Mouse (Mus musculus) intestine, embryonic 14.5 days (tissue): ENCODE measurements around the gene Ppp1r3c. TPM values are rescaled to one million over a fixed set of nuclear protein-coding genes. Genes with fewer than 3 reads are reported as not detected.

Experiments
- ATAC-seq: fragments of 200-750 bp; cut with Nextera tagmentation; replicated peaks from 2 replicates; pipeline ENCODE4 v1.8.0; 2017; ENCODE audit warnings: low read depth, moderate number of reproducible peaks, moderate TSS enrichment, moderate library complexity; ENCODE audit not compliant: low FRiP score, low TSS enrichment
- DNase-seq: peaks from one replicate; pipeline ENCODE4 v3.0.0-alpha.2; 2018; ENCODE audit warnings: low spot score
- H3K27ac ChIP-seq: fragments of 300-500 bp; sonication (generic); 2 replicates; pipeline ENCODE4 v1.5.1; 2014; ENCODE audit warnings: low read depth, mild to moderate bottlenecking, control low read depth
- H3K27me3 ChIP-seq: fragments of 300-500 bp; sonication (generic); replicated peaks from 2 replicates; pipeline ENCODE4 v1.6.1; 2014; ENCODE audit warnings: low read length, control low read depth; ENCODE audit not compliant: control insufficient read depth, insufficient read depth
- H3K36me3 ChIP-seq: fragments of 300-500 bp; sonication (generic); 2 replicates; pipeline ENCODE4 v1.6.1; 2014; ENCODE audit warnings: low read length, control low read depth; ENCODE audit not compliant: control insufficient read depth, insufficient read depth
- H3K4me1 ChIP-seq: fragments of 300-500 bp; sonication (generic); replicated peaks from 2 replicates; pipeline ENCODE4 v1.6.1; 2014; ENCODE audit warnings: low read length, control low read depth, mixed read lengths; ENCODE audit not compliant: control insufficient read depth, insufficient read depth
- H3K4me2 ChIP-seq: fragments of 300-500 bp; sonication (generic); 2 replicates; pipeline ENCODE4 v1.6.1; 2014; ENCODE audit warnings: low read length
- H3K4me3 ChIP-seq: fragments of 300-500 bp; sonication (generic); 2 replicates; pipeline ENCODE4 v1.5.1; 2014; ENCODE audit warnings: low read depth, low read length, control low read depth, mixed read lengths
- H3K9ac ChIP-seq: fragments of 300-500 bp; sonication (generic); 2 replicates; pipeline ENCODE4 v1.6.1; 2014; ENCODE audit warnings: mild to moderate bottlenecking, low read length
- H3K9me3 ChIP-seq: fragments of 300-500 bp; sonication (generic); 2 replicates; pipeline ENCODE4 v1.6.1; 2016; ENCODE audit warnings: low read length, control low read depth; ENCODE audit not compliant: control insufficient read depth
- whole genome bisulfite sequencing: fragments of 180-500 bp; shearing (Covaris S2); extraction: QIAGEN DNeasy Blood & Tissue Kit; methylation state at CpG from one replicate; pipeline ENCODE4 v1.1.7; 2014; 5-methylcytosine and 5-hydroxymethylcytosine counted together
- polyA plus RNA-seq: library from polyadenylated mRNA; unstranded; fragments of >200 nt; fragmentation: Nextera tagmentation; extraction: Ambion mirVana; gene quantifications from 2 replicates; pipeline ENCODE4 v1.2.1, GENCODE M21; 2014

The Ppp1r3c gene
- polyA plus RNA-seq: 10.0 and 11.7 TPM in 2 replicates

DNA sequence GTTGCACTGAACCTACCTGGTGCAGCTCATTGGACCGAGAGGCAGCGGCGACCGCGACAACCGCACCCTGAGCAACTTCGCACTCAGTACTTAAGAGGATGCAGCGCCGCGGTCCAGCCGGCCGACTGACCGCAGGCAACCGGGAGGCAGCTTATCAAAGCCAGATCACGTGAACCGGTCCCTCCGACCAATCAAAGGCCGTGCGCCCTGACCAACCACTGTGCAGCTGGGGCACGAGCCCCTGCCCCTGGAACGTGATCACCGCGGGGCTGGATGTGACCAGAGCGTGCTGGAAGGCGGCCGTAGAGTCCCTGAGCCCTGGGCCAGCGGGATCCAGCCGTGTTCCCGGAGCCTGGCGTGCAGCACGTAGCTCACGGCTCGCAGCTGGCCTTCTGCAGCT, at the start of gene Ppp1r3c:
TSS of gene Ppp1r3c (minus strand) at position 117 of the 400 bp plus-strand sequence.
- H3K4me2 ChIP-seq: peak within 1 kb of the TSS; percentile 72
- peaks cover 14% of the 10 kb centered on the region for H3K36me3 ChIP-seq
- H3K4me3 ChIP-seq: peak within 1 kb of the TSS; percentile 47
- peak; percentile 94 for DNase-seq
- peaks cover 6% of the 10 kb centered on the region; the same call in 1 of the 2 replicates for H3K4me1 ChIP-seq
- WGBS: under 1% methylated on average over 33 of the region's 33 CpGs
- H3K27ac ChIP-seq: peak within 1 kb of the TSS; percentile 89
- H3K9ac ChIP-seq: peak within 1 kb of the TSS; percentile 65
- peak; percentile 100 for ATAC-seq
- 0 out of 2 replicates have a peak, but pooled peaks cover 2% of the 10 kb centered on the region for H3K9me3 ChIP-seq
- H3K27me3 ChIP-seq: no peaks in the 10 kb centered on the region

DNA sequence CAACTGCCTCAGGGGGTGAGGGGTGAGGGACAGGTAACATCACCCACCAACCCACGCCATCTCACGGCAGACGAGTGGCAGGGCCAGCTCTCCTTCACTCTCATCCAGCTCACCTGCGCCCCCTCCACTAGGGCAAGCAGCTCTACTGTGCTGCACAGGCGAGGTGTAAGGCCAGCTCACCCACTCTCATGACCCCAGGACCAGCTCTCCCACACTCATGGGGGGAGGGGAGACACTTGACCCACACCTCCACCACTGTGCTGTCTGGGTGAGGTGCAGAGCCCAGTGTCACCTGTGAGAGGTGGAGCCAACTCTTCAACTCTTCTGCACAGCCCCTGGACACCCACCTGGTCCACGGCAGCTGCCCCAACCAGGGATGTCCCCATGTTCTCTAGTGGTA, 46.7 kb upstream of the Ppp1r3c start:
- ATAC-seq (no peak), DNase-seq (no peak)
- H3K4me3 ChIP-seq: no peak overlapping the region
- H3K4me2 ChIP-seq: no peak overlapping the region
- H3K36me3 ChIP-seq: no peaks in the 10 kb centered on the region
- H3K27me3 ChIP-seq: no peaks in the 10 kb centered on the region
- 85% methylated on average over 6 of the region's 6 CpGs for WGBS
- no peak overlapping the region for H3K9ac ChIP-seq
- H3K9me3 ChIP-seq: no peaks in the 10 kb centered on the region
- H3K4me1 ChIP-seq: no peaks in the 10 kb centered on the region
- H3K27ac ChIP-seq: no peak overlapping the region

DNA sequence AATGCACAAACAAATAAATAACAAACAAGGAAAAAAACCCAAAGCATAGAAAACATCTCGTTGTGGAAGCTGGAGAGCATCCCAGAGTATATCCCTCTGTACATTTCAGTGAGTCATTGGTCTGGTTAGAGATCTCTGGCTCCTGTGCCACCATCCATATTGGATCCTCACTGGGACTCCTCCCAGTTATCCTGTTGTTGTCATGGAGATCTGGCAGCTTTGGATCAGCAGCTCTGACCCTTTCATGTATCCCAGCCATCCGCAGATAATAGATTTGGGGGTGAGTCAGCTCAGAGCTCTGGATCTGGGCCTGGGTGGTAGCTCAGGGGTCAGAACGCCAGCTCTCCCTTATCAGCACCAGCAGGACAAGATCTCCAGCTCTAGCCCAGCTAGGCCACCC, 46.1 kb upstream of the Ppp1r3c start:
- Histone ChIP-seq H3K4me1 (no peaks in the 10 kb centered on the region), H3K27ac (no peak overlapping the region), H3K36me3 (no peaks in the 10 kb centered on the region), H3K4me2 (no peak overlapping the region), H3K9me3 (no peaks in the 10 kb centered on the region), H3K9ac (no peak overlapping the region), H3K4me3 (no peak overlapping the region), H3K27me3 (no peaks in the 10 kb centered on the region)
- ATAC-seq: no peak
- WGBS: 81% methylated on average over 3 of the region's 3 CpGs
- no peak for DNase-seq

DNA sequence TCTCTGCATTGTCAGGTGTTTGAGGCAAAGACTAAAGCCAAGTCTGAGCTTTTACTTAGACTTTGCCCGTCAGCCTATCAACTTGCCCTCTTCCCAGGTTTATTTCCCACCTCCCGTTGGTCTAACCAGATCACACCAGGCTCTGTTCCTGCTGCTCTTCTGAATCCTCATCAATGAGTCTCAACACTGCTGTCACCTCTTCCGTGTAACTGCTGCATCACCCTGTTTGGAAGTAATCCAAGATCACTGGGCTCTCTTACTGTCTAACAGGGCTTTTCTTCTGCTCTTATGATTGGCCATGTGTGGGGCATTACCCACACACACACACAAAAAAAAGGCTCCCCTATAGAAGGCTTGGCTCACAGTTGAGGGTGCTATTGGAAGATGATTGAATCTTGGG, 45.5 kb upstream of the Ppp1r3c start:
- WGBS: 76% methylated on average over 3 of the region's 3 CpGs
- ATAC-seq (no peak), DNase-seq (no peak)
- no peak overlapping the region for H3K9ac ChIP-seq
- H3K27ac ChIP-seq: no peak overlapping the region
- H3K36me3 ChIP-seq: no peaks in the 10 kb centered on the region
- H3K4me3 ChIP-seq: no peak overlapping the region
- H3K27me3 ChIP-seq: no peaks in the 10 kb centered on the region
- no peaks in the 10 kb centered on the region for H3K4me1 ChIP-seq
- no peak overlapping the region for H3K4me2 ChIP-seq
- H3K9me3 ChIP-seq: no peaks in the 10 kb centered on the region

DNA sequence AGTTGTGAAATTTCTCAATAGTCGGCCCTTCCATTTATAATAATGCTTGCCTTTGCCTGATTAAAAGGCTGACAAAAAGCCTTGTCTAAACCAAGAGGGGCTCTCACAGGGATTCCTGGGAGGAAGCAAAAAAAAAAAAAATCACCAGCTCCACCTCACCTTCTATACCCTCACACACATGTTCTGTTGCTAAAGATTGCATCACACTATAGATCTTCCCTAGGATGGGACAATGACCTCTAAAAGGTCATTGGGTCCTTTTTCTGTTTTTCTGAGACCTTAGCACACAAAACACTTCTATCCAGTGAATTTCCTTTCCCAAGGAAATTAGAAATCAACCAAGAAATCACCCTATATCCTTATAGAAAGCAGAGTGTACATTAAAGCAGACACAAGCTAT, 43.9 kb upstream of the Ppp1r3c start:
- no peak overlapping the region for H3K9ac ChIP-seq
- H3K4me1 ChIP-seq: no peaks in the 10 kb centered on the region
- WGBS: 58% methylated on average over 1 of the region's 1 CpGs
- ATAC-seq (no peak), DNase-seq (no peak)
- no peak overlapping the region for H3K4me2 ChIP-seq
- no peak overlapping the region for H3K4me3 ChIP-seq
- H3K27me3 ChIP-seq: no peaks in the 10 kb centered on the region
- no peaks in the 10 kb centered on the region for H3K36me3 ChIP-seq
- no peak overlapping the region for H3K27ac ChIP-seq
- no peaks in the 10 kb centered on the region for H3K9me3 ChIP-seq

DNA sequence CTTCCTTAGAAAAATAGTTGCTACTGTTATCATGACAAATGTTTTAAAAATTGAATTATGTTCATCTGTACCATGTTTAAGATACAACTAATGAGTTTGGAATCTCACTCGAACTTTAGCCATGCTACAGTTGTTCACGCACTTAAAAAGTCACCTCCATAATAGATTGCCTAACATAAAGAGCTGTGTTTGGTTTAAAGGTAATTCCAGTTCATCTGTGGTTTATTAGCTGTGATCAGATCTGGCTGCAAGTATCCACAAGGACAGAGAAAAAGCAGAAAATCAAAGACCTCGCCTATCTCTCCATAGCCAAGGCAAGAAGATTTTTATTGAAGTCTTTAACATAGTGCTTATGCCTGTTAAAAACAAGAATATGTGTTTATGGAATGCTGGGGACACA, 43.3 kb upstream of the Ppp1r3c start:
- no peak for DNase-seq

DNA sequence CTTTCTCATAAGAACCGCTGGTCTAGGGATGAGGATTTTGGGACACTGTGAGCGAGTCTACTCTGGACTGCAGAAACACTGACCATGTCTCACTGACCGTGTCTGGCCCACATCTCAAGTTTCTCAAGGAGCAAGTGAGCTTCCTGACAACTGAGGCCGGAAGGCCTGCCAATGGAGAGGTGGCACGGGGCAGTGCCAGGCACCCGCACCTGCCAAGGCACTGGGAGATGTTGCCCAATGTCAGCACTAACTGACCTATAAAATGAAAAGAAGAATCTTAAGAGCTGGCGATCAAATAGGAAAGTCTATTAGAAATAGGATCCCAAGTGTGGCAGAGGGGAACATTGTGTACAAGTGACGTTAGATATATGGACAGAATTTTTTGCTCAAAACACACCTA, 39.1 kb upstream of the Ppp1r3c start:
- Histone ChIP-seq H3K9me3 (no peaks in the 10 kb centered on the region), H3K36me3 (no peaks in the 10 kb centered on the region), H3K4me1 (no peaks in the 10 kb centered on the region), H3K4me2 (no peak overlapping the region), H3K27ac (no peak overlapping the region), H3K27me3 (no peaks in the 10 kb centered on the region), H3K4me3 (no peak overlapping the region), H3K9ac (no peak overlapping the region)
- ATAC-seq: no peak
- no peak for DNase-seq
- 91% methylated on average over 8 of the region's 8 CpGs for WGBS

More for the DNA sequence above, 43.3 kb upstream of the Ppp1r3c start:
- whole genome bisulfite sequencing: 49% methylated on average over 3 of the region's 3 CpGs
- Histone ChIP-seq H3K27ac (no peak overlapping the region), H3K27me3 (no peaks in the 10 kb centered on the region), H3K36me3 (no peaks in the 10 kb centered on the region), H3K4me1 (no peaks in the 10 kb centered on the region), H3K4me2 (no peak overlapping the region), H3K4me3 (no peak overlapping the region), H3K9ac (no peak overlapping the region), H3K9me3 (no peaks in the 10 kb centered on the region)
- ATAC-seq: no peak

DNA sequence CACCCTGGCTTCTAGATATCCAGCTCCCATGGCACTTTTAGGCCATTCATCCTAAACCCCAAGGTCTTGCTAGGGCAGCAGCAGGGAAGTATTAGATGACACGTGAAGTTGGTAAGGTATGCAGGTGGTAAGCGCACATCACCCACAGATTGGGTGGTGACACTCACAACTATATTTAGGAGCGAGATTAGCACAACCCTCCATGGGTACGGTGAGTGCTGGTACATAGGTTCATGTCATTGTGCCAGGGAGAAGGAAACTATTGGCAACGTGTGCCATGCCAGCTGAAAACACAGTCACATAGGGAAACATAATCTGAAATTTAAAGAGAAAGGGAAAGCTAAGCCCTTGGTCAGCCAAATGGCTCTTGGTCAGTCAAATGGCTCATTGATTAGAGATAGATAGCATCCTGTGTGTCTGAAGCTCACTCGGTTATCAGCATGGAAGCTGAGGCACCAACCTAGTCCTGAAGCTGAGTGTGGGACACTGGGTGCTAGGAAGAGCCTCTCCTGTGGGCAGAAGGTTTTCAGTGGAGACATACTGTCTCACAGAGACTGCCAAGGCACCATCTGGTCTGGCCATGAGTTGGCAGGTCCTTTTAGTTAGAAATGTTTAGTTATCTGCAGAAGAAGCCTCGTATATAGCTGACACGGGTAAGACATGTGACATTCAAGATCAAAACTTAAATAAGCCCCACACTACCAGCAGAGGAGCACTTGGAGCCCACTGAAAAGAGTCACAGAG, 37.4 kb upstream of the Ppp1r3c start:
- Histone ChIP-seq H3K4me1 (no peaks in the 10 kb centered on the region), H3K9ac (no peak overlapping the region), H3K4me2 (no peak overlapping the region), H3K36me3 (no peaks in the 10 kb centered on the region), H3K9me3 (no peaks in the 10 kb centered on the region), H3K4me3 (no peak overlapping the region), H3K27me3 (no peaks in the 10 kb centered on the region), H3K27ac (no peak overlapping the region)
- ATAC-seq (no peak), DNase-seq (no peak)
- WGBS: 90% methylated on average over 8 of the region's 8 CpGs

DNA sequence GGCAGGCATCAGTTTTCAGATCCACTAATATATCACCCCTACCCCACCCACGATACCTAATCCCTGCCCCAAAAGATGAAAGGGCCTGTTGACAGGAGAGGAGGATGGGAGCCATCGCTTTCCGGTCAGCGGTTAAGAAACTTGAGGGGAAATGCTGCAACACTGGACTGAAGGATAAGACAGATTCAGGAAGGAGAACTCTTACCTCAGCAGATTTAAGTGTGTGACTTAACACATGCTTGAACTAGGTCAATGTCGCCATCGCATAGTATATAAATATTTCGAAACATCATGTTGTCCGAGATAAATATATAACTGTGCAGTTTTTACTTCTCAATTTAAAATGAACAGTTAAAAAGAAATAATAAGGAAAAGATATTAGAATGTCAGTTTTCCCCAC, 31.6 kb upstream of the Ppp1r3c start:
- no peak overlapping the region for H3K4me2 ChIP-seq
- H3K27ac ChIP-seq: no peak overlapping the region
- no peaks in the 10 kb centered on the region for H3K27me3 ChIP-seq
- H3K4me1 ChIP-seq: no peaks in the 10 kb centered on the region
- DNase-seq (no peak), ATAC-seq (no peak)
- H3K9ac ChIP-seq: no peak overlapping the region
- WGBS: 73% methylated on average over 8 of the region's 8 CpGs
- H3K9me3 ChIP-seq: no peaks in the 10 kb centered on the region
- H3K4me3 ChIP-seq: no peak overlapping the region
- H3K36me3 ChIP-seq: no peaks in the 10 kb centered on the region
